Mouse (Mus musculus) CH12.LX (cell line): Measurements from ENCODE around the gene Adra1b. TPM values are rescaled to one million over a fixed set of nuclear protein-coding genes. Genes with fewer than 3 reads are reported as not detected.

Source experiments
- DNase-seq: peaks from one replicate; pipeline ENCODE4 v3.0.0-alpha.2; 2013; ENCODE audit errors: extremely low read depth
- H3K27ac ChIP-seq: 2 replicates; pipeline ENCODE4 v1.5.1; 2012; ENCODE audit warnings: low read depth, mild to moderate bottlenecking, control low read depth, moderate library complexity; ENCODE audit not compliant: insufficient read depth
- H3K27me3 ChIP-seq: replicated peaks from 2 replicates; pipeline ENCODE3; 2012; ENCODE audit warnings: inconsistent platforms
- H3K36me3 ChIP-seq, 2 experiments: replicated peaks in 1 of 2; 2 replicates each; pipeline versions ENCODE3 to v1.6.1; 2012; ENCODE audit warnings: inconsistent platforms in 1 of 2, low read length in 1 of 2, mild to moderate bottlenecking in 1 of 2, mixed read lengths in 1 of 2, moderate library complexity in 1 of 2; ENCODE audit not compliant: control insufficient read depth in 1 of 2, insufficient read depth in 1 of 2
- H3K4me1 ChIP-seq, 2 experiments: 2 replicates each; pipeline ENCODE4 v1.6.1; 2012; ENCODE audit warnings: inconsistent platforms in 1 of 2, moderate library complexity in 1 of 2; ENCODE audit not compliant: insufficient read depth in 2 of 2, control insufficient read depth in 1 of 2
- H3K4me2 ChIP-seq: 2 replicates; pipeline ENCODE4 v1.6.1; 2012; ENCODE audit warnings: low read depth, mild to moderate bottlenecking, control low read depth; ENCODE audit not compliant: poor library complexity, insufficient read depth, severe bottlenecking
- H3K4me3 ChIP-seq, 3 experiments: fragments of 150-350 bp in 1 of 3; sonication (generic) in 1 of 3; replicated peaks in 1 of 3; 2 replicates each; pipeline versions ENCODE3 to v1.5.1; 2011 to 2012; ENCODE audit warnings: low read depth in 2 of 3, low read length in 2 of 3, mild to moderate bottlenecking in 2 of 3, moderate library complexity in 2 of 3, control low read depth in 1 of 3, improper control_type of control experiment in 1 of 3, inconsistent platforms in 1 of 3, mixed read lengths in 1 of 3; ENCODE audit not compliant: poor library complexity in 1 of 3
- H3K79me2 ChIP-seq: replicated peaks from 2 replicates; pipeline ENCODE4 v1.6.1; 2012; ENCODE audit warnings: mild to moderate bottlenecking, moderate library complexity; ENCODE audit not compliant: control insufficient read depth, poor library complexity, insufficient read depth, severe bottlenecking; ENCODE audit errors: extremely low read depth
- H3K9ac ChIP-seq: 2 replicates; pipeline ENCODE4 v1.6.1; 2012; ENCODE audit warnings: low read depth, mild to moderate bottlenecking, control low read depth, moderate library complexity; ENCODE audit not compliant: insufficient read depth
- H3K9me3 ChIP-seq: replicated peaks from 2 replicates; pipeline ENCODE3; 2012; ENCODE audit warnings: low read length, inconsistent platforms, mixed read lengths
- BHLHE40 ChIP-seq: IDR thresholded peaks from 2 replicates; pipeline ENCODE4 v1.6.1; 2011; ENCODE audit warnings: mild to moderate bottlenecking, low read depth, low read length, improper control_type of control experiment
- CHD1 ChIP-seq: IDR thresholded peaks from 2 replicates; pipeline ENCODE4 v1.6.1; 2012; ENCODE audit warnings: low read depth, low read length, improper control_type of control experiment, inconsistent platforms
- CHD2 ChIP-seq: IDR thresholded peaks from 2 replicates; pipeline ENCODE4 v1.6.1; 2011; ENCODE audit warnings: low read length, improper control_type of control experiment
- CTCF ChIP-seq, 2 experiments: IDR thresholded peaks in 1 of 2; conservative IDR thresholded peaks in 1 of 2; 2 replicates each; pipeline ENCODE4 v1.5.1; 2011 to 2012; ENCODE audit warnings: low read depth in 2 of 2, low read length in 2 of 2, improper control_type of control experiment in 1 of 2, inconsistent platforms in 1 of 2, mild to moderate bottlenecking in 1 of 2, moderate library complexity in 1 of 2
- E2F4 ChIP-seq: IDR thresholded peaks from 2 replicates; pipeline ENCODE4 v1.6.1; 2011; ENCODE audit warnings: low read depth, low read length, improper control_type of control experiment; ENCODE audit not compliant: insufficient replicate concordance
- EP300 ChIP-seq: IDR thresholded peaks from 2 replicates; pipeline ENCODE4 v1.6.1; 2011; ENCODE audit warnings: low read length, improper control_type of control experiment
- ETS1 ChIP-seq: conservative IDR thresholded peaks from 2 replicates; pipeline ENCODE4 v1.6.1; 2012; ENCODE audit warnings: low read depth, mild to moderate bottlenecking, inconsistent platforms, low read length, improper control_type of control experiment, moderate library complexity
- GABPA ChIP-seq: IDR thresholded peaks from 2 replicates; pipeline ENCODE4 v1.6.1; 2012; ENCODE audit warnings: low read depth, low read length, improper control_type of control experiment, inconsistent platforms; ENCODE audit not compliant: insufficient replicate concordance
- HCFC1 ChIP-seq: IDR thresholded peaks from 2 replicates; pipeline ENCODE4 v1.6.1; 2012; ENCODE audit warnings: low read depth, mild to moderate bottlenecking, inconsistent platforms, low read length, improper control_type of control experiment
- IRF4 ChIP-seq: IDR thresholded peaks from 2 replicates; pipeline ENCODE4 v1.6.1; 2014; ENCODE audit warnings: low read depth, mild to moderate bottlenecking, inconsistent platforms, low read length, improper control_type of control experiment
- JUND ChIP-seq: conservative IDR thresholded peaks from 2 replicates; pipeline ENCODE4 v1.6.1; 2011; ENCODE audit warnings: low read depth, low read length, improper control_type of control experiment
- KAT2A ChIP-seq: IDR thresholded peaks from 2 replicates; pipeline ENCODE4 v1.6.1; 2012; ENCODE audit warnings: low read length, improper control_type of control experiment, inconsistent platforms; ENCODE audit not compliant: insufficient replicate concordance
- MAFK ChIP-seq: IDR thresholded peaks from 2 replicates; pipeline ENCODE4 v1.6.1; 2011; ENCODE audit warnings: low read length, improper control_type of control experiment; ENCODE audit not compliant: insufficient replicate concordance
- MAX ChIP-seq: IDR thresholded peaks from 2 replicates; pipeline ENCODE4 v1.6.1; 2011; ENCODE audit warnings: low read length, improper control_type of control experiment
- MEF2A ChIP-seq: IDR thresholded peaks from 2 replicates; pipeline ENCODE4 v1.6.1; 2014; ENCODE audit warnings: low read depth, mild to moderate bottlenecking, inconsistent platforms, low read length, improper control_type of control experiment, borderline replicate concordance
- MYC ChIP-seq: IDR thresholded peaks from 2 replicates; pipeline ENCODE4 v1.6.1; 2011; ENCODE audit warnings: low read depth, mild to moderate bottlenecking, improper control_type of control experiment, low read length
- NELFE ChIP-seq: IDR thresholded peaks from 2 replicates; pipeline ENCODE4 v1.6.1; 2011; ENCODE audit warnings: low read depth, low read length, improper control_type of control experiment
- NRF1 ChIP-seq: IDR thresholded peaks from 2 replicates; pipeline ENCODE4 v1.6.1; 2014; ENCODE audit warnings: low read depth, mild to moderate bottlenecking, inconsistent platforms, low read length, improper control_type of control experiment, moderate library complexity
- POLR2A ChIP-seq: IDR thresholded peaks from 2 replicates; pipeline ENCODE4 v1.6.1; 2011; ENCODE audit warnings: low read depth, mild to moderate bottlenecking, improper control_type of control experiment, low read length
- POLR2AphosphoS2 ChIP-seq: IDR thresholded peaks from 2 replicates; pipeline ENCODE4 v1.6.1; 2011; ENCODE audit warnings: low read depth, low read length, improper control_type of control experiment
- RCOR1 ChIP-seq: conservative IDR thresholded peaks from 2 replicates; pipeline ENCODE4 v1.6.1; 2012; ENCODE audit warnings: low read depth, mild to moderate bottlenecking, inconsistent platforms, low read length, improper control_type of control experiment
- SIN3A ChIP-seq: IDR thresholded peaks from 2 replicates; pipeline ENCODE4 v1.6.1; 2012; ENCODE audit warnings: low read length, improper control_type of control experiment, inconsistent platforms
- SMC3 ChIP-seq: IDR thresholded peaks from 2 replicates; pipeline ENCODE4 v1.6.1; 2011; ENCODE audit warnings: low read depth, low read length, improper control_type of control experiment
- TCF12 ChIP-seq: IDR thresholded peaks from 2 replicates; pipeline ENCODE4 v1.6.1; 2014; ENCODE audit warnings: low read depth, mild to moderate bottlenecking, inconsistent platforms, low read length, improper control_type of control experiment
- UBTF ChIP-seq: IDR thresholded peaks from 2 replicates; pipeline ENCODE4 v1.6.1; 2012; ENCODE audit warnings: low read depth, mild to moderate bottlenecking, inconsistent platforms, low read length, improper control_type of control experiment, moderate library complexity
- USF2 ChIP-seq: conservative IDR thresholded peaks from 2 replicates; pipeline ENCODE4 v1.6.1; 2011; ENCODE audit warnings: low read depth, low read length, improper control_type of control experiment
- ZC3H11A ChIP-seq: IDR thresholded peaks from 2 replicates; pipeline ENCODE4 v1.6.1; 2012; ENCODE audit warnings: low read depth, mild to moderate bottlenecking, inconsistent platforms, low read length, improper control_type of control experiment
- ZKSCAN1 ChIP-seq: IDR thresholded peaks from 2 replicates; pipeline ENCODE4 v1.6.1; 2012; ENCODE audit warnings: low read depth, inconsistent platforms, low read length, improper control_type of control experiment, borderline replicate concordance
- ZMIZ1 ChIP-seq: IDR thresholded peaks from 2 replicates; pipeline ENCODE4 v1.6.1; 2012; ENCODE audit warnings: low read depth, mild to moderate bottlenecking, inconsistent platforms, low read length, improper control_type of control experiment
- dilution Hi-C: fragments of 300-500 bp; cut with MboI; formaldehyde crosslinking; loops from 2 replicates; pipeline ENCODE4 v1.14.3; 2020; ENCODE audit warnings: low sequenced_read_pairs; ENCODE audit not compliant: extremely low pct_unique_long_range_greater_than_20kb, extremely low pct_ligation_motif_present
- in situ Hi-C: fragments of 300-500 bp; cut with MboI; formaldehyde crosslinking; loops from 3 replicates; pipeline ENCODE4 v1.14.3; 2019; ENCODE audit warnings: low sequenced_read_pairs, low pct_ligation_motif_present, low pct_unique_long_range_greater_than_20kb, mixed read lengths
- polyA plus RNA-seq: library from polyadenylated mRNA; unstranded; fragments of >175 nt; gene quantifications from 2 replicates; pipeline ENCODE4 v1.2.1, GENCODE M21; 2012; ENCODE audit warnings: low read depth; ENCODE audit not compliant: insufficient read length
- total RNA-seq, 2 experiments: library from RNA; depleted of rRNA; stranded (reverse); fragments of 300-350 nt in 1 of 2; fragments of >200 nt in 1 of 2; gene quantifications; 2 replicates each; pipeline ENCODE4 v1.2.3; 2012 to 2014

The Adra1b gene
- total and polyA plus RNA-seq, 3 experiments = not detected

GRCm38 (mm10) chr11:43925584-43925983 lies 24.6 kb upstream of the Adra1b start:
- H3K9ac ChIP-seq = no peak overlapping the region
- no peak overlapping the region for H3K27ac ChIP-seq
- H3K9me3 ChIP-seq = no peaks in the 10 kb centered on the region
- in situ Hi-C loops = no loop called here
- H3K27me3 ChIP-seq = peaks cover 2% of the 10 kb centered on the region
- no peaks in the 10 kb centered on the region for H3K79me2 ChIP-seq
- H3K36me3 ChIP-seq = no peaks in the 10 kb centered on the region
- no peak for DNase-seq
- peaks cover 0 to 9% of the 10 kb centered on the region in 2 experiments; a peak in 2 of 4 replicates for H3K4me1 ChIP-seq
- dilution Hi-C loops = no loop called here
- H3K4me3 ChIP-seq = no peak overlapping the region
- no peak overlapping the region for H3K4me2 ChIP-seq
- TF ChIP-seq CTCF (conservative IDR thresholded peaks at IDR 0.05 in 1 of 2, IDR thresholded peaks at IDR 0.05 in 1 of 2; ENCODE audit: low read depth in 2 of 2, low read length in 2 of 2) (no peak), ETS1 (no peak), POLR2AphosphoS2 (no peak), MYC (no peak), CHD1 (no peak), USF2 (no peak), RCOR1 (no peak), ZMIZ1 (no peak), GABPA (no peak), SMC3 (no peak), NELFE (no peak), NRF1 (no peak), ZC3H11A (no peak), HCFC1 (no peak), BHLHE40 (no peak), TCF12 (no peak), JUND (no peak), E2F4 (no peak)

GRCm38 (mm10) chr11:43921701-43922100 lies 20.7 kb upstream of the Adra1b start:
- no peak for DNase-seq
- no peaks in the 10 kb centered on the region for H3K36me3 ChIP-seq
- H3K27me3 ChIP-seq = no peaks in the 10 kb centered on the region
- H3K79me2 ChIP-seq = no peaks in the 10 kb centered on the region
- no peak overlapping the region for H3K4me3 ChIP-seq
- H3K9ac ChIP-seq = no peak overlapping the region
- peaks cover 0 to 14% of the 10 kb centered on the region in 2 experiments; a peak in 2 of 4 replicates for H3K4me1 ChIP-seq
- no peak overlapping the region for H3K4me2 ChIP-seq
- dilution Hi-C loops = no loop called here
- in situ Hi-C loops = no loop called here
- TF ChIP-seq MAFK (no peak), SIN3A (no peak), CHD2 (no peak), ZC3H11A (no peak), KAT2A (no peak), CTCF (conservative IDR thresholded peaks at IDR 0.05 in 1 of 2, IDR thresholded peaks at IDR 0.05 in 1 of 2; ENCODE audit: low read depth in 2 of 2, low read length in 2 of 2) (no peak), NELFE (no peak), MEF2A (no peak), ZMIZ1 (no peak), IRF4 (no peak), EP300 (no peak), ZKSCAN1 (no peak), SMC3 (no peak), CHD1 (no peak), POLR2A (no peak), NRF1 (no peak), UBTF (no peak), MAX (no peak)
- TF ChIP-seq, all 38 proteins: peak for 0
- Histone ChIP-seq H3K9me3 (no peaks in the 10 kb centered on the region), H3K27ac (no peak overlapping the region)
